15 mouse cellular contexts compared by ENCODE assay signal in genomic region chrX:39229683-39230082, GRCm38 (mm10).
DNase-seq lines count a peak whose midpoint lies in the region; ATAC-seq lines count a peak whose summit lies in the region.
"Had no signal": no experiment of that assay in that cellular context is flagged by ENCODE, and none has a peak within 500 bp of the region (broad histone marks: within the 10 kb centered on the region; RNA-seq: fewer than 3 reads in every experiment).

No protein-coding gene starts in this region.

- H3K4me3 ChIP-seq in forebrain, embryonic 13.5 days, result no peak overlapping the region
- H3K4me3 ChIP-seq in forebrain, embryonic 10.5 days, result no peak overlapping the region
- no peak overlapping the region for H3K4me3 ChIP-seq in forebrain, embryonic 16.5 days (replicated peaks; ENCODE audit: low read length)
- no peak overlapping the region for H3K4me3 ChIP-seq in kidney, embryonic 14.5 days (ENCODE audit: low read length)
- H3K4me3 ChIP-seq: embryonic facial prominence, embryonic 12.5 days; heart, embryonic 15.5 days; limb, embryonic 13.5 days had no signal

- no peak overlapping the region for H3K4me2 ChIP-seq in forebrain, embryonic 13.5 days
- no peak overlapping the region for H3K4me2 ChIP-seq in forebrain, embryonic 16.5 days (ENCODE audit: low read length)
- H3K4me2 ChIP-seq in kidney, embryonic 14.5 days (replicated peaks; ENCODE audit: low read depth, low read length), result no peak overlapping the region
- H3K4me2 ChIP-seq: embryonic facial prominence, embryonic 12.5 days; heart, embryonic 15.5 days; limb, embryonic 13.5 days had no signal

- H3K9me3 ChIP-seq in forebrain, embryonic 13.5 days (replicated peaks), result no peaks in the 10 kb centered on the region
- no peaks in the 10 kb centered on the region for H3K9me3 ChIP-seq in forebrain, embryonic 10.5 days
- no peaks in the 10 kb centered on the region for H3K9me3 ChIP-seq in forebrain, embryonic 16.5 days (ENCODE audit: control insufficient read depth, low read length)
- H3K9me3 ChIP-seq in kidney, embryonic 14.5 days (ENCODE audit: control insufficient read depth, low read length), result no peaks in the 10 kb centered on the region
- H3K9me3 ChIP-seq: embryonic facial prominence, embryonic 12.5 days; heart, embryonic 15.5 days; limb, embryonic 13.5 days had no signal

- H3K4me1 ChIP-seq in forebrain, embryonic 13.5 days, result no peaks in the 10 kb centered on the region
- no peaks in the 10 kb centered on the region for H3K4me1 ChIP-seq in forebrain, embryonic 10.5 days
- H3K4me1 ChIP-seq in forebrain, embryonic 16.5 days (replicated peaks; ENCODE audit: control insufficient read depth, insufficient read depth, low read length), result no peaks in the 10 kb centered on the region
- no peaks in the 10 kb centered on the region for H3K4me1 ChIP-seq in kidney, embryonic 14.5 days (ENCODE audit: control insufficient read depth, insufficient read depth, low read length)
- H3K4me1 ChIP-seq: embryonic facial prominence, embryonic 12.5 days; heart, embryonic 15.5 days; limb, embryonic 13.5 days had no signal

- H3K27me3 ChIP-seq in forebrain, embryonic 13.5 days, result no peaks in the 10 kb centered on the region
- H3K27me3 ChIP-seq in forebrain, embryonic 10.5 days (ENCODE audit: poor library complexity, severe bottlenecking), result no peaks in the 10 kb centered on the region
- H3K27me3 ChIP-seq in forebrain, embryonic 16.5 days (replicated peaks; ENCODE audit: control insufficient read depth, insufficient read depth, low read length), result no peaks in the 10 kb centered on the region
- H3K27me3 ChIP-seq in kidney, embryonic 14.5 days (ENCODE audit: control insufficient read depth, insufficient read depth, low read length), result no peaks in the 10 kb centered on the region
- H3K27me3 ChIP-seq: embryonic facial prominence, embryonic 12.5 days; heart, embryonic 15.5 days; limb, embryonic 13.5 days had no signal

- H3K9ac ChIP-seq in forebrain, embryonic 13.5 days, result no peak overlapping the region
- no peak overlapping the region for H3K9ac ChIP-seq in forebrain, embryonic 16.5 days (replicated peaks; ENCODE audit: low read depth, low read length)
- H3K9ac ChIP-seq in kidney, embryonic 14.5 days (ENCODE audit: low read depth, low read length), result no peak overlapping the region
- H3K9ac ChIP-seq: embryonic facial prominence, embryonic 12.5 days; heart, embryonic 15.5 days; limb, embryonic 13.5 days had no signal

- ATAC-seq in forebrain, embryonic 13.5 days, result peak; percentile 86
- ATAC-seq in forebrain, embryonic 16.5 days, result peak; percentile 88
- no peak for ATAC-seq in megakaryocyte, adult 5-6 weeks (ENCODE audit: poor library complexity, severe bottlenecking)
- ATAC-seq in kidney, embryonic 14.5 days (ENCODE audit: low FRiP score, low TSS enrichment), result no peak

- H3K36me3 ChIP-seq in forebrain, embryonic 13.5 days (ENCODE audit: poor library complexity, severe bottlenecking), result no peaks in the 10 kb centered on the region
- no peaks in the 10 kb centered on the region for H3K36me3 ChIP-seq in forebrain, embryonic 10.5 days (replicated peaks)
- H3K36me3 ChIP-seq in forebrain, embryonic 16.5 days (ENCODE audit: control insufficient read depth, insufficient read depth), result no peaks in the 10 kb centered on the region
- H3K36me3 ChIP-seq in kidney, embryonic 14.5 days (ENCODE audit: control insufficient read depth, insufficient read depth, low read length), result no peaks in the 10 kb centered on the region
- H3K36me3 ChIP-seq: embryonic facial prominence, embryonic 12.5 days; heart, embryonic 15.5 days; limb, embryonic 13.5 days had no signal

- DNase-seq in forebrain, embryonic 10.5 days (ENCODE audit: extremely low spot score, low spot score), result no peak
- peak; percentile 34 for DNase-seq in layer of hippocampus, adult 9-11 months
- no peak for DNase-seq in layer of hippocampus, adult 9-10 months (ENCODE audit: low spot score)
- peak; percentile 15 for DNase-seq in right cerebral cortex, postnatal 14 days
- DNase-seq: adrenal gland, adult 2 months; kidney, adult 8-10 months; lung, adult 2 months; thymus, postnatal 36 days had no signal

- WGBS in forebrain, embryonic 13.5 days, result 60% methylated on average over 4 of the region's 4 CpGs
- 88% methylated on average over 4 of the region's 4 CpGs for WGBS in forebrain, embryonic 10.5 days
- WGBS in forebrain, embryonic 16.5 days, result 53% methylated on average over 4 of the region's 4 CpGs
- WGBS in kidney, embryonic 14.5 days, result 55% methylated on average over 4 of the region's 4 CpGs

- no peak overlapping the region for H3K27ac ChIP-seq in forebrain, embryonic 13.5 days
- no peak overlapping the region for H3K27ac ChIP-seq in forebrain, embryonic 10.5 days
- H3K27ac ChIP-seq in forebrain, embryonic 16.5 days (ENCODE audit: low read length), result no peak overlapping the region
- no peak overlapping the region for H3K27ac ChIP-seq in kidney, embryonic 14.5 days (ENCODE audit: low read depth, low read length)
- H3K27ac ChIP-seq: embryonic facial prominence, embryonic 12.5 days; heart, embryonic 15.5 days; limb, embryonic 13.5 days had no signal

Comparison
In these comparisons a context has a peak if more than half of its experiments do, and no peak if none do; other contexts are left out.
1. DNase-seq: peak in layer of hippocampus, adult 9-11 months (single experiment) and right cerebral cortex, postnatal 14 days (single experiment); none in forebrain, embryonic 10.5 days (single experiment) and layer of hippocampus, adult 9-10 months (single experiment).
2. ATAC-seq: peak in forebrain, embryonic 13.5 days (single experiment) and forebrain, embryonic 16.5 days (single experiment); none in megakaryocyte, adult 5-6 weeks (single experiment) and kidney, embryonic 14.5 days (single experiment).